Mouse (Mus musculus) CH12.LX (cell line): ENCODE measurements around the gene Ergic1. TPM values are rescaled to one million over a fixed set of nuclear protein-coding genes. Genes with fewer than 3 reads are reported as not detected.

Experiments used
- DNase-seq: peaks from one replicate; pipeline ENCODE4 v3.0.0-alpha.2; 2013; ENCODE audit errors: extremely low read depth
- H3K27ac ChIP-seq: 2 replicates; pipeline ENCODE4 v1.5.1; 2012; ENCODE audit warnings: low read depth, mild to moderate bottlenecking, control low read depth, moderate library complexity; ENCODE audit not compliant: insufficient read depth
- H3K27me3 ChIP-seq: replicated peaks from 2 replicates; pipeline ENCODE3; 2012; ENCODE audit warnings: inconsistent platforms
- H3K36me3 ChIP-seq, 2 experiments: replicated peaks in 1 of 2; 2 replicates each; pipeline versions ENCODE3 to v1.6.1; 2012; ENCODE audit warnings: inconsistent platforms in 1 of 2, low read length in 1 of 2, mild to moderate bottlenecking in 1 of 2, mixed read lengths in 1 of 2, moderate library complexity in 1 of 2; ENCODE audit not compliant: control insufficient read depth in 1 of 2, insufficient read depth in 1 of 2
- H3K4me1 ChIP-seq, 2 experiments: 2 replicates each; pipeline ENCODE4 v1.6.1; 2012; ENCODE audit warnings: inconsistent platforms in 1 of 2, moderate library complexity in 1 of 2; ENCODE audit not compliant: insufficient read depth in 2 of 2, control insufficient read depth in 1 of 2
- H3K4me2 ChIP-seq: 2 replicates; pipeline ENCODE4 v1.6.1; 2012; ENCODE audit warnings: low read depth, mild to moderate bottlenecking, control low read depth; ENCODE audit not compliant: poor library complexity, insufficient read depth, severe bottlenecking
- H3K4me3 ChIP-seq, 3 experiments: fragments of 150-350 bp in 1 of 3; sonication (generic) in 1 of 3; replicated peaks in 1 of 3; 2 replicates each; pipeline versions ENCODE3 to v1.5.1; 2011 to 2012; ENCODE audit warnings: low read depth in 2 of 3, low read length in 2 of 3, mild to moderate bottlenecking in 2 of 3, moderate library complexity in 2 of 3, control low read depth in 1 of 3, improper control_type of control experiment in 1 of 3, inconsistent platforms in 1 of 3, mixed read lengths in 1 of 3; ENCODE audit not compliant: poor library complexity in 1 of 3
- H3K79me2 ChIP-seq: replicated peaks from 2 replicates; pipeline ENCODE4 v1.6.1; 2012; ENCODE audit warnings: mild to moderate bottlenecking, moderate library complexity; ENCODE audit not compliant: control insufficient read depth, poor library complexity, insufficient read depth, severe bottlenecking; ENCODE audit errors: extremely low read depth
- H3K9ac ChIP-seq: 2 replicates; pipeline ENCODE4 v1.6.1; 2012; ENCODE audit warnings: low read depth, mild to moderate bottlenecking, control low read depth, moderate library complexity; ENCODE audit not compliant: insufficient read depth
- H3K9me3 ChIP-seq: replicated peaks from 2 replicates; pipeline ENCODE3; 2012; ENCODE audit warnings: low read length, inconsistent platforms, mixed read lengths
- ELF1 ChIP-seq: IDR thresholded peaks from 2 replicates; pipeline ENCODE4 v1.6.1; 2014; ENCODE audit warnings: low read depth, mild to moderate bottlenecking, inconsistent platforms, low read length, improper control_type of control experiment
- EP300 ChIP-seq: IDR thresholded peaks from 2 replicates; pipeline ENCODE4 v1.6.1; 2011; ENCODE audit warnings: low read length, improper control_type of control experiment
- ETS1 ChIP-seq: conservative IDR thresholded peaks from 2 replicates; pipeline ENCODE4 v1.6.1; 2012; ENCODE audit warnings: low read depth, mild to moderate bottlenecking, inconsistent platforms, low read length, improper control_type of control experiment, moderate library complexity
- GABPA ChIP-seq: IDR thresholded peaks from 2 replicates; pipeline ENCODE4 v1.6.1; 2012; ENCODE audit warnings: low read depth, low read length, improper control_type of control experiment, inconsistent platforms; ENCODE audit not compliant: insufficient replicate concordance
- HCFC1 ChIP-seq: IDR thresholded peaks from 2 replicates; pipeline ENCODE4 v1.6.1; 2012; ENCODE audit warnings: low read depth, mild to moderate bottlenecking, inconsistent platforms, low read length, improper control_type of control experiment
- JUN ChIP-seq: IDR thresholded peaks from 2 replicates; pipeline ENCODE4 v1.6.1; 2011; ENCODE audit warnings: low read depth, mild to moderate bottlenecking, low read length, improper control_type of control experiment, moderate library complexity; ENCODE audit not compliant: insufficient read depth
- KAT2A ChIP-seq: IDR thresholded peaks from 2 replicates; pipeline ENCODE4 v1.6.1; 2012; ENCODE audit warnings: low read length, improper control_type of control experiment, inconsistent platforms; ENCODE audit not compliant: insufficient replicate concordance
- MAX ChIP-seq: IDR thresholded peaks from 2 replicates; pipeline ENCODE4 v1.6.1; 2011; ENCODE audit warnings: low read length, improper control_type of control experiment
- MAZ ChIP-seq: IDR thresholded peaks from 2 replicates; pipeline ENCODE4 v1.6.1; 2012; ENCODE audit warnings: low read depth, mild to moderate bottlenecking, inconsistent platforms, low read length, improper control_type of control experiment, moderate library complexity
- MEF2A ChIP-seq: IDR thresholded peaks from 2 replicates; pipeline ENCODE4 v1.6.1; 2014; ENCODE audit warnings: low read depth, mild to moderate bottlenecking, inconsistent platforms, low read length, improper control_type of control experiment, borderline replicate concordance
- MXI1 ChIP-seq: IDR thresholded peaks from 2 replicates; pipeline ENCODE4 v1.6.1; 2011; ENCODE audit warnings: mild to moderate bottlenecking, low read depth, low read length, improper control_type of control experiment
- MYC ChIP-seq: IDR thresholded peaks from 2 replicates; pipeline ENCODE4 v1.6.1; 2011; ENCODE audit warnings: low read depth, mild to moderate bottlenecking, improper control_type of control experiment, low read length
- NELFE ChIP-seq: IDR thresholded peaks from 2 replicates; pipeline ENCODE4 v1.6.1; 2011; ENCODE audit warnings: low read depth, low read length, improper control_type of control experiment
- PAX5 ChIP-seq: IDR thresholded peaks from 2 replicates; pipeline ENCODE4 v1.6.1; 2012; ENCODE audit warnings: low read length, inconsistent platforms, mixed read lengths
- RCOR1 ChIP-seq: conservative IDR thresholded peaks from 2 replicates; pipeline ENCODE4 v1.6.1; 2012; ENCODE audit warnings: low read depth, mild to moderate bottlenecking, inconsistent platforms, low read length, improper control_type of control experiment
- TCF12 ChIP-seq: IDR thresholded peaks from 2 replicates; pipeline ENCODE4 v1.6.1; 2014; ENCODE audit warnings: low read depth, mild to moderate bottlenecking, inconsistent platforms, low read length, improper control_type of control experiment
- UBTF ChIP-seq: IDR thresholded peaks from 2 replicates; pipeline ENCODE4 v1.6.1; 2012; ENCODE audit warnings: low read depth, mild to moderate bottlenecking, inconsistent platforms, low read length, improper control_type of control experiment, moderate library complexity
- USF1 ChIP-seq: IDR thresholded peaks from 2 replicates; pipeline ENCODE4 v1.6.1; 2014; ENCODE audit warnings: low read depth, mild to moderate bottlenecking, inconsistent platforms, low read length, improper control_type of control experiment
- USF2 ChIP-seq: conservative IDR thresholded peaks from 2 replicates; pipeline ENCODE4 v1.6.1; 2011; ENCODE audit warnings: low read depth, low read length, improper control_type of control experiment
- ZNF384 ChIP-seq: IDR thresholded peaks from 2 replicates; pipeline ENCODE4 v1.6.1; 2012; ENCODE audit warnings: low read depth, low read length, improper control_type of control experiment, inconsistent platforms
- dilution Hi-C: fragments of 300-500 bp; cut with MboI; formaldehyde crosslinking; loops from 2 replicates; pipeline ENCODE4 v1.14.3; 2020; ENCODE audit warnings: low sequenced_read_pairs; ENCODE audit not compliant: extremely low pct_unique_long_range_greater_than_20kb, extremely low pct_ligation_motif_present
- in situ Hi-C: fragments of 300-500 bp; cut with MboI; formaldehyde crosslinking; loops from 3 replicates; pipeline ENCODE4 v1.14.3; 2019; ENCODE audit warnings: low sequenced_read_pairs, low pct_ligation_motif_present, low pct_unique_long_range_greater_than_20kb, mixed read lengths
- polyA plus RNA-seq: library from polyadenylated mRNA; unstranded; fragments of >175 nt; gene quantifications from 2 replicates; pipeline ENCODE4 v1.2.1, GENCODE M21; 2012; ENCODE audit warnings: low read depth; ENCODE audit not compliant: insufficient read length
- total RNA-seq, 2 experiments: library from RNA; depleted of rRNA; stranded (reverse); fragments of 300-350 nt in 1 of 2; fragments of >200 nt in 1 of 2; gene quantifications; 2 replicates each; pipeline ENCODE4 v1.2.3; 2012 to 2014

The Ergic1 gene
- total and polyA plus RNA-seq, 3 experiments, result 93.5 to 142 (median 131) TPM

GRCm38 (mm10) chr17:26614286-26614685 lies 53.0 kb downstream of the Ergic1 start:
- peaks cover 7 to 30% of the 10 kb centered on the region in 2 experiments; a peak in 2 of 4 replicates for H3K4me1 ChIP-seq
- no peak overlapping the region for H3K27ac ChIP-seq
- H3K4me3 ChIP-seq, result no peak overlapping the region
- peaks cover 68 to 91% of the 10 kb centered on the region in 2 experiments for H3K36me3 ChIP-seq
- no peaks in the 10 kb centered on the region for H3K9me3 ChIP-seq
- no peak overlapping the region for H3K9ac ChIP-seq
- in situ Hi-C loops (no loop called here), dilution Hi-C loops (no loop called here)
- H3K4me2 ChIP-seq, result no peak overlapping the region
- H3K79me2 ChIP-seq, result no peaks in the 10 kb centered on the region
- DNase-seq, result no peak
- TF ChIP-seq HCFC1 (no peak), GABPA (no peak), PAX5 (no peak), MXI1 (no peak), MAZ (no peak), ETS1 (no peak), USF2 (no peak), TCF12 (no peak), KAT2A (no peak), ELF1 (no peak)
- H3K27me3 ChIP-seq, result no peaks in the 10 kb centered on the region

GRCm38 (mm10) chr17:26614708-26615486 lies 53.6 kb downstream of the Ergic1 start:
- Histone ChIP-seq H3K27me3 (no peaks in the 10 kb centered on the region), H3K4me3 (no peak overlapping the region), H3K9ac (no peak overlapping the region), H3K27ac (no peak overlapping the region), H3K79me2 (no peaks in the 10 kb centered on the region), H3K9me3 (no peaks in the 10 kb centered on the region), H3K4me2 (no peak overlapping the region), H3K36me3 (peaks cover 70 to 91% of the 10 kb centered on the region in 2 experiments), H3K4me1 (peaks cover 7 to 35% of the 10 kb centered on the region in 2 experiments; a peak in 2 of 4 replicates)
- TF ChIP-seq ZNF384 (0 out of 2 replicates have a peak, but pooled peaks have one; percentile 35), MAX (no peak)
- no peak for DNase-seq
- in situ Hi-C loops (no loop called here), dilution Hi-C loops (no loop called here)

GRCm38 (mm10) chr17:26616696-26617095 lies 55.4 kb downstream of the Ergic1 start:
- Histone ChIP-seq H3K4me1 (peaks cover 11 to 47% of the 10 kb centered on the region in 2 experiments; a peak in 3 of 4 replicates), H3K4me2 (no peak overlapping the region), H3K9ac (no peak overlapping the region), H3K27ac (no peak overlapping the region; the same call in 1 of the 2 replicates), H3K9me3 (no peaks in the 10 kb centered on the region), H3K79me2 (no peaks in the 10 kb centered on the region), H3K4me3 (no peak overlapping the region), H3K27me3 (no peaks in the 10 kb centered on the region), H3K36me3 (peaks cover 70 to 91% of the 10 kb centered on the region in 2 experiments)
- dilution Hi-C loops, result no loop called here
- in situ Hi-C loops, result no loop called here
- no peak for DNase-seq
- TF ChIP-seq USF1 (no peak), MAX (no peak), HCFC1 (no peak), MYC (no peak), RCOR1 (no peak), UBTF (no peak), GABPA (no peak), MEF2A (no peak), MXI1 (no peak), USF2 (no peak), NELFE (no peak), JUN (no peak), EP300 (no peak)
